Mouse (Mus musculus) stomach, postnatal 0 days (tissue): ENCODE results near the gene Rcn1. TPM values are rescaled to one million over a fixed set of nuclear protein-coding genes. Genes with fewer than 3 reads are reported as not detected.
A peak's percentile ranks its signal among the peaks of the same experiment; 100 is the strongest.

Experiments used
- ATAC-seq: fragments of 200-750 bp; cut with Nextera tagmentation; 2 replicates; pipeline ENCODE4 v1.8.0; 2017; ENCODE audit not compliant: low FRiP score, low TSS enrichment
- DNase-seq: peaks from one replicate; pipeline ENCODE4 v3.0.0-alpha.2; 2016; ENCODE audit warnings: low spot score
- H3K27ac ChIP-seq: fragments of 300-500 bp; sonication (generic); replicated peaks from 2 replicates; pipeline ENCODE4 v1.5.1; 2014; ENCODE audit warnings: mild to moderate bottlenecking, control low read depth
- H3K27me3 ChIP-seq: fragments of 300-500 bp; sonication (generic); 2 replicates; pipeline ENCODE4 v1.6.1; 2014; ENCODE audit warnings: low read length; ENCODE audit not compliant: control insufficient read depth, insufficient read depth
- H3K36me3 ChIP-seq: fragments of 300-500 bp; sonication (generic); 2 replicates; pipeline ENCODE4 v1.6.1; 2014; ENCODE audit warnings: low read length, mixed read lengths; ENCODE audit not compliant: control insufficient read depth, insufficient read depth
- H3K4me1 ChIP-seq: fragments of 300-500 bp; sonication (generic); replicated peaks from 2 replicates; pipeline ENCODE4 v1.6.1; 2014; ENCODE audit warnings: antibody characterized with exemption; ENCODE audit not compliant: control insufficient read depth, insufficient read depth
- H3K4me2 ChIP-seq: fragments of 300-500 bp; sonication (generic); replicated peaks from 2 replicates; pipeline ENCODE4 v1.6.1; 2014; ENCODE audit warnings: low read depth, mild to moderate bottlenecking, control low read depth, moderate library complexity
- H3K4me3 ChIP-seq: fragments of 300-500 bp; sonication (generic); 2 replicates; pipeline ENCODE4 v1.5.1; 2014; ENCODE audit warnings: low read depth, low read length, control low read depth
- H3K9ac ChIP-seq: fragments of 300-500 bp; sonication (generic); 2 replicates; pipeline ENCODE4 v1.6.1; 2014; ENCODE audit warnings: mild to moderate bottlenecking, low read length, control low read depth, mixed read lengths
- H3K9me3 ChIP-seq: fragments of 300-500 bp; sonication (generic); 2 replicates; pipeline ENCODE4 v1.6.1; 2016; ENCODE audit warnings: low read length; ENCODE audit not compliant: control insufficient read depth
- CTCF ChIP-seq: IDR thresholded peaks from 2 replicates; pipeline ENCODE4 v1.5.1; 2016; ENCODE audit warnings: antibody characterized with exemption, low read depth, mild to moderate bottlenecking, moderate library complexity
- EP300 ChIP-seq: optimal IDR thresholded peaks from 2 replicates; pipeline ENCODE3; 2016; ENCODE audit warnings: antibody characterized with exemption
- WGBS: fragments of 180-500 bp; shearing (Covaris S2); extraction: QIAGEN DNeasy Blood & Tissue Kit; methylation state at CpG from one replicate; pipeline ENCODE4 v1.1.7; 2014; 5-methylcytosine and 5-hydroxymethylcytosine counted together
- polyA plus RNA-seq: library from polyadenylated mRNA; unstranded; fragments of >200 nt; fragmentation: Nextera tagmentation; extraction: Ambion mirVana; gene quantifications from 2 replicates; pipeline ENCODE4 v1.2.1, GENCODE M21; 2015

The Rcn1 gene
- polyA plus RNA-seq, 1 experiment from 2014 or later = 64.9 TPM

GRCm38 (mm10) chr2:105372727-105373126, 26.4 kb downstream of the Rcn1 start:
- DNase-seq = no peak
- Histone ChIP-seq H3K4me2 (no peak overlapping the region), H3K4me3 (no peak overlapping the region), H3K9me3 (no peaks in the 10 kb centered on the region), H3K9ac (no peak overlapping the region), H3K27me3 (no peaks in the 10 kb centered on the region), H3K4me1 (no peaks in the 10 kb centered on the region), H3K36me3 (no peaks in the 10 kb centered on the region), H3K27ac (peak overlapping the region; percentile 54)
- TF ChIP-seq CTCF (0 out of 2 replicates have a peak, but pooled peaks have one; percentile 7), EP300 (no peak)
- ATAC-seq = peak; percentile 45; the same call in 1 of the 2 replicates
- 67% methylated on average over 5 of the region's 5 CpGs for WGBS

DNA sequence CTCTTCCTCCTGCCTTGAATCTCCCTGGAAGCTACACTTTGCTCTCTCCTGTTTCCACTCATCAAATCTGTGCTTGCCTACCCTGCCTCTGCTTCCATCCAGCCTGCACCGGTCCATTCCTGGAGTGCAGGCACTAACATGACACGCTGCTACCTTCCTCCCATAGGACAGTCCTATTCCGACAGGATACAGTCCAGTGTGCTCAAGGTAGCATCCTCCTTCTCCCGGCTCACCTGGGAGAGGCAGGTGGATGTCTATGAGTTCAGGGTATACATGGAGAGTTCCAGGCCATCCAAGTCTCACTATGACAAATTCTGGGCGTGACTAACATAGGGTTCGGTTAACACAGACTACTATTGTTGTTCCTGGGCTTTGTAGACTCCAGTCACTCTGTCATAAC, 27.0 kb downstream of the Rcn1 start:
- WGBS = 86% methylated on average over 6 of the region's 6 CpGs
- Histone ChIP-seq H3K4me2 (no peak overlapping the region), H3K9ac (no peak overlapping the region), H3K4me1 (no peaks in the 10 kb centered on the region), H3K9me3 (no peaks in the 10 kb centered on the region), H3K36me3 (no peaks in the 10 kb centered on the region), H3K27me3 (no peaks in the 10 kb centered on the region), H3K4me3 (no peak overlapping the region), H3K27ac (no peak overlapping the region)
- DNase-seq (no peak), ATAC-seq (no peak)
- TF ChIP-seq CTCF (no peak), EP300 (no peak)

- no peaks in the 10 kb centered on the region for H3K9me3 ChIP-seq
- no peak for TF ChIP-seq EP300
- no peak for TF ChIP-seq CTCF
- no peak for DNase-seq
- no peaks in the 10 kb centered on the region for H3K27me3 ChIP-seq
- no peak overlapping the region for H3K4me3 ChIP-seq
- H3K27ac ChIP-seq = no peak overlapping the region
- no peak for ATAC-seq
- H3K9ac ChIP-seq = no peak overlapping the region
- no peak overlapping the region for H3K4me2 ChIP-seq
- no peaks in the 10 kb centered on the region for H3K36me3 ChIP-seq
- no peaks in the 10 kb centered on the region for H3K4me1 ChIP-seq
- WGBS = 32% methylated on average over 14 of the region's 14 CpGs
Measured at GRCm38 (mm10) chr2:105370698-105371097, 28.4 kb downstream of the Rcn1 start.

GRCm38 (mm10) chr2:105370240-105370639, 28.9 kb downstream of the Rcn1 start:
- H3K27me3 ChIP-seq = no peaks in the 10 kb centered on the region
- H3K27ac ChIP-seq = no peak overlapping the region
- TF ChIP-seq CTCF = no peak
- TF ChIP-seq EP300 = no peak

GRCm38 (mm10) chr2:105367623-105368022, 31.5 kb downstream of the Rcn1 start:
- no peak for ATAC-seq
- no peak for DNase-seq
- Histone ChIP-seq H3K4me2 (no peak overlapping the region), H3K27ac (no peak overlapping the region), H3K4me3 (no peak overlapping the region), H3K27me3 (no peaks in the 10 kb centered on the region), H3K9me3 (no peaks in the 10 kb centered on the region), H3K36me3 (no peaks in the 10 kb centered on the region), H3K4me1 (no peaks in the 10 kb centered on the region), H3K9ac (no peak overlapping the region)
- 27% methylated on average over 4 of the region's 4 CpGs for WGBS
- TF ChIP-seq EP300 (no peak), CTCF (peak; percentile 45)

More at GRCm38 (mm10) chr2:105370240-105370639, 28.9 kb downstream of the Rcn1 start:
- ATAC-seq (no peak), DNase-seq (no peak)
- WGBS = 26% methylated on average over 10 of the region's 10 CpGs
- H3K4me2 ChIP-seq = no peak overlapping the region
- no peak overlapping the region for H3K4me3 ChIP-seq
- H3K9ac ChIP-seq = no peak overlapping the region
- no peaks in the 10 kb centered on the region for H3K9me3 ChIP-seq
- no peaks in the 10 kb centered on the region for H3K36me3 ChIP-seq
- no peaks in the 10 kb centered on the region for H3K4me1 ChIP-seq

DNA sequence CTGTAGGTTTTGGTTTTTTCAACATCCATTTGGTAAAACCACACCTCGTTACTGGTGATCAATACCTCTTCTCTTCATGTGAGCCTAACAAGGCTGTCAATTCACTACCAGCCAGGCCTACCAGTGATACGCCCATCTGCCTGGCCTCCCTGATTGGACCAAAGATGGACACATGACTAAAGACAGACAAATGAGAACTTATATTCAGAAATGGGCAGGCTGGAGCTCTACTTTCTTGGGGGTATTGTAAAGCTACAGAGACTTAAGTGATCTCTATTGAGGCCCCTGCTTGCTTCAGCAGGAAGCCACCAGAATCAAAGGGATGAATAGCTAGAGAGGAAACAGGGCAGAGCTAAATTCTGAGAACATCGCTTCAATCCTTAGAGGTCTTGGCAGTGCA, 41.1 kb downstream of the Rcn1 start:
- no peak overlapping the region for H3K9ac ChIP-seq
- no peak for TF ChIP-seq EP300
- no peak for TF ChIP-seq CTCF
- no peaks in the 10 kb centered on the region for H3K4me1 ChIP-seq
- H3K9me3 ChIP-seq = no peaks in the 10 kb centered on the region
- H3K36me3 ChIP-seq = no peaks in the 10 kb centered on the region
- 85% methylated on average over 3 of the region's 3 CpGs for WGBS
- no peak overlapping the region for H3K4me2 ChIP-seq
- no peak for ATAC-seq
- no peak for DNase-seq
- H3K27me3 ChIP-seq = no peaks in the 10 kb centered on the region
- H3K27ac ChIP-seq = no peak overlapping the region
- H3K4me3 ChIP-seq = no peak overlapping the region
